Mouse (Mus musculus): ENCODE measurements at regions not wholly inside any gene's neighbourhood (a gene's known extent, or its start where the extent isn't known, plus 50 kb on each side); places are given as distances from the start of the nearest gene placed in this dataset.

Small RNA genes in the stretch of these regions (microRNA-seq; reads per million reads assigned to microRNA genes)
- gene Gm25779 = 0 reads per million in 2 experiments
